8 mouse cellular contexts compared by ENCODE assay signal in genomic region chr10:77515385-77516348, GRCm38 (mm10). TPM values are rescaled to one million over a fixed set of nuclear protein-coding genes. Genes with fewer than 3 reads are reported as not detected.
DNase-seq lines count a peak whose midpoint lies in the region; ATAC-seq and TF ChIP-seq lines count a peak whose summit lies in the region.

TSS of gene Fam207a (minus strand) at chr10:77515785.

- H3K4me1 ChIP-seq in heart, embryonic 11.5 days (ENCODE audit: control insufficient read depth, insufficient read depth, low read length): peaks cover 16% of the 10 kb centered on the region
- H3K4me1 ChIP-seq in kidney, embryonic 16.5 days (ENCODE audit: insufficient read depth, low read length): peaks cover 22% of the 10 kb centered on the region
- H3K4me1 ChIP-seq in liver, adult 2 months (ENCODE audit: control insufficient read depth, insufficient read depth, low read length): peaks cover 31% of the 10 kb centered on the region

- peak; percentile 94 to 95 for DNase-seq in B cell, adult 2 months
- peak; percentile 98 for DNase-seq in brain, adult 2 months (ENCODE audit: low read depth, low spot score)
- peak; percentile 84 for DNase-seq in liver, adult 2 months (ENCODE audit: extremely low read depth, low read depth, low spot score)
- DNase-seq in splenic B cell, adult 2 months (ENCODE audit: low read depth, low spot score): peak; percentile 97

- peak within 1 kb of the TSS; percentile 88 for H3K4me2 ChIP-seq in heart, embryonic 11.5 days
- peak within 1 kb of the TSS; percentile 96 for H3K4me2 ChIP-seq in kidney, embryonic 16.5 days (replicated peaks; ENCODE audit: low read depth, low read length)
- H3K4me2 ChIP-seq in myocyte (ENCODE audit: low read depth): peak within 1 kb of the TSS; percentile 93

- H3K4me3 ChIP-seq in heart, embryonic 11.5 days (ENCODE audit: low read depth, low read length): peak within 1 kb of the TSS; percentile 90
- peak within 1 kb of the TSS; percentile 96 for H3K4me3 ChIP-seq in kidney, embryonic 16.5 days (ENCODE audit: low read length)
- H3K4me3 ChIP-seq in liver, adult 2 months (ENCODE audit: insufficient read depth, low read depth, low read length): peak within 1 kb of the TSS; percentile 78
- peak within 1 kb of the TSS; percentile 74 for H3K4me3 ChIP-seq in myocyte

- peaks cover 11% of the 10 kb centered on the region for H3K36me3 ChIP-seq in heart, embryonic 11.5 days (ENCODE audit: control insufficient read depth, insufficient read depth, low read length)
- peaks cover 23% of the 10 kb centered on the region for H3K36me3 ChIP-seq in kidney, embryonic 16.5 days (ENCODE audit: insufficient read depth, low read length)
- H3K36me3 ChIP-seq in liver, adult 2 months (ENCODE audit: control insufficient read depth, insufficient read depth, low read length): no peaks in the 10 kb centered on the region
- peaks cover 11% of the 10 kb centered on the region for H3K36me3 ChIP-seq in myocyte (ENCODE audit: control insufficient read depth, insufficient read depth)
- peaks cover 6% of the 10 kb centered on the region; the same call in 1 of the 2 replicates for H3K36me3 ChIP-seq in splenic B cell, adult 2 months (ENCODE audit: control insufficient read depth, insufficient read depth, low read length, poor library complexity, severe bottlenecking)

- no peaks in the 10 kb centered on the region for H3K9me3 ChIP-seq in heart, embryonic 11.5 days (replicated peaks; ENCODE audit: control insufficient read depth, low read length)
- no peaks in the 10 kb centered on the region for H3K9me3 ChIP-seq in kidney, embryonic 16.5 days (ENCODE audit: low read length)

- peak within 1 kb of the TSS; percentile 69 for H3K27ac ChIP-seq in heart, embryonic 11.5 days (ENCODE audit: low read depth, low read length)
- H3K27ac ChIP-seq in kidney, embryonic 16.5 days (ENCODE audit: low read length): peak within 1 kb of the TSS; percentile 79
- H3K27ac ChIP-seq in liver, adult 2 months (replicated peaks; ENCODE audit: insufficient read depth, low read depth, low read length): peak within 1 kb of the TSS; percentile 95

- peak; percentile 97 for ATAC-seq in erythroblast, adult 5-6 weeks (replicated peaks; ENCODE audit: low FRiP score, poor library complexity, severe bottlenecking)
- ATAC-seq in heart, embryonic 11.5 days (replicated peaks; ENCODE audit: insufficient number of reproducible peaks, low FRiP score, low TSS enrichment): peak; percentile 84
- ATAC-seq in kidney, embryonic 16.5 days (ENCODE audit: low FRiP score, low TSS enrichment): peak; percentile 93

- H3K79me2 ChIP-seq in liver, adult 2 months (ENCODE audit: control insufficient read depth, insufficient read depth, low read length): peaks cover 6% of the 10 kb centered on the region; the same call in 1 of the 2 replicates
- peaks cover 17% of the 10 kb centered on the region for H3K79me2 ChIP-seq in myocyte (ENCODE audit: control insufficient read depth, insufficient read depth)

- no peak for TF ChIP-seq CTCF in liver, adult 2 months (IDR thresholded peaks at IDR 0.05; ENCODE audit: low read depth, low read length)

- 1% methylated on average over 75 of the region's 75 CpGs for WGBS in heart, embryonic 11.5 days (ENCODE audit: insufficient replicate concordance)
- WGBS in kidney, embryonic 16.5 days: under 1% methylated on average over 75 of the region's 75 CpGs
- under 1% methylated on average over 75 of the region's 75 CpGs for WGBS in liver, adult 2 months

- TF ChIP-seq POLR2A in liver, adult 2 months (IDR thresholded peaks at IDR 0.05; ENCODE audit: extremely low read depth, insufficient read depth, low read length): peak; percentile 91
- peak; percentile 94 for TF ChIP-seq POLR2A in myocyte (IDR thresholded peaks at IDR 0.05; ENCODE audit: insufficient read length, low read depth)

- H3K9ac ChIP-seq in heart, embryonic 11.5 days (ENCODE audit: low read depth, low read length): peak within 1 kb of the TSS; percentile 91
- peak within 1 kb of the TSS; percentile 92 for H3K9ac ChIP-seq in kidney, embryonic 16.5 days (replicated peaks; ENCODE audit: low read length)
- H3K9ac ChIP-seq in liver, adult 2 months (ENCODE audit: low read depth, low read length): peak within 1 kb of the TSS; percentile 87

- no peaks in the 10 kb centered on the region for H3K27me3 ChIP-seq in heart, embryonic 11.5 days (ENCODE audit: control insufficient read depth, insufficient read depth, low read length)
- H3K27me3 ChIP-seq in kidney, embryonic 16.5 days (ENCODE audit: insufficient read depth, low read length): no peaks in the 10 kb centered on the region
- H3K27me3 ChIP-seq in liver, adult 2 months (ENCODE audit: control insufficient read depth, insufficient read depth, low read length): no peaks in the 10 kb centered on the region
- no peaks in the 10 kb centered on the region for H3K27me3 ChIP-seq in myocyte (ENCODE audit: control insufficient read depth, insufficient read depth, insufficient read length)
- no peaks in the 10 kb centered on the region for H3K27me3 ChIP-seq in splenic B cell, adult 2 months (ENCODE audit: control insufficient read depth, insufficient read depth, low read length, poor library complexity, severe bottlenecking)

- peak within 1 kb of the TSS; percentile 43 for H3ac ChIP-seq in myocyte (ENCODE audit: control insufficient read depth, insufficient read length)

TF ChIP-seq in myocyte, 11 proteins besides CTCF, POLR2A, EP300 and RAD21:
- peak; percentile 97 for TF ChIP-seq POLR2AphosphoS2 (IDR thresholded peaks at IDR 0.05; ENCODE audit: insufficient read length, low read depth)
- TF ChIP-seq MYOD1 (IDR thresholded peaks at IDR 0.05; ENCODE audit: control insufficient read depth in 1 of 3, insufficient read length in 2 of 3, low read depth in 2 of 3): no peak

RNA-seq across cellular contexts. Expression of gene Fam207a, which starts in this region (rescaled TPM):
- 4.2 and 6.5 TPM in 2 replicates for total RNA-seq in erythroblast, adult 5-6 weeks (2015; ENCODE audit: low replicate concordance)
- 7.1 and 12.4 TPM in 2 replicates for total RNA-seq in erythroblast, adult 5-6 weeks (2017; ENCODE audit: low replicate concordance)
- 26.2 and 28.1 TPM in 2 replicates for polyA plus RNA-seq in heart, embryonic 11.5 days (2014; fragmentation: Nextera tagmentation; extraction: Ambion mirVana)
- polyA plus RNA-seq in kidney, embryonic 16.5 days (2015; fragmentation: Nextera tagmentation; extraction: Ambion mirVana): 36.5 and 36.6 TPM in 2 replicates
- 12.7 and 15.5 TPM in 2 replicates for total RNA-seq in liver, adult 2 months (2014; rRNA removed)
- polyA plus RNA-seq in liver, adult 2 months (2012; rRNA removed): 24.3 and 27.3 TPM in 2 replicates
- 34.4 TPM for polyA plus RNA-seq in myocyte (2012; fragmentation: generic; extraction: Trizol)

Comparison
In these comparisons a context has a peak if more than half of its experiments do, and no peak if none do; other contexts are left out.
1. Peak in every context shown above with its lines: DNase-seq, ATAC-seq, H3K4me3 ChIP-seq and H3K27ac ChIP-seq.